In the genomic region with DNA sequence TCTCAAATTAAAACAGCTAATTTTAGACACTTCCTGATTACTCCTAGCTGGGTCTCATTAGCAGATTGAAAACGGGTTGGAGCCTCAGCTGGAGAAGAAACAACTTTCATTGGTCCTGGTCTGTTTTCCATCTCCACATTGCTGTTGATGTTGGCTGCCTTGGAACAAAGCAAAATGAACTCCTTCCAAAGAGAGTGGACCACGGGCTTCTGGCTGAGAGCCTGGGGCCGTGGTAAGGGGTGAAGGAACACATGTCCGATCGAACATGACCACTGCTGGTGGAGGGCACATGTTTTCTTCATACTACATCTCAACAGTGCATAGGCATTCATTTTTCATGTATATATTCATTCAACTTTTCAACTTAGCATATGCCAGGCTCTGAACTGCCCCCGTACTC, we compare ENCODE assay signal across 18 mouse cellular contexts.
"Had no signal": no experiment of that assay in that cellular context is flagged by ENCODE, and none has a peak within 500 bp of the region (broad histone marks: within the 10 kb centered on the region; RNA-seq: fewer than 3 reads in every experiment).

No protein-coding gene starts in this region.

- H3K27me3 ChIP-seq: limb, embryonic 15.5 days; liver, embryonic 13.5 days had no signal

- H3K27ac ChIP-seq: kidney, postnatal 0 days; layer of hippocampus, adult 2 months; limb, embryonic 15.5 days; liver, embryonic 13.5 days had no signal

- H3K36me3 ChIP-seq: limb, embryonic 15.5 days; liver, embryonic 13.5 days had no signal

- H3K4me3 ChIP-seq: layer of hippocampus, adult 2 months; limb, embryonic 15.5 days; liver, embryonic 13.5 days had no signal

- H3K9me3 ChIP-seq: limb, embryonic 15.5 days; liver, embryonic 13.5 days had no signal

- ATAC-seq: intestine, postnatal 0 days had no signal

- H3K4me2 ChIP-seq: limb, embryonic 15.5 days; liver, embryonic 13.5 days; midbrain, embryonic 11.5 days had no signal

- DNase-seq: kidney, adult 2 months; kidney, postnatal 25 days; layer of hippocampus, adult 9-11 months; liver, embryonic 13.5 days; lung, adult 2 months; lung, postnatal 14 days; lung, postnatal 4 days; midbrain, embryonic 14.5 days; right cerebral cortex, adult 18-20 months; right cerebral cortex, postnatal 25 days; spleen, adult 18-20 months; thymus, adult 18-20 months; thymus, postnatal 36 days had no signal

- H3K9ac ChIP-seq: limb, embryonic 15.5 days; liver, embryonic 13.5 days had no signal

- H3K4me1 ChIP-seq: liver, embryonic 13.5 days had no signal
